Mouse (Mus musculus) thymus, adult 2 months (tissue): ENCODE measurements at regions not wholly inside any gene's neighbourhood (a gene's known extent, or its start where the extent isn't known, plus 50 kb on each side); places are given as distances from the start of the nearest gene placed in this dataset.

Experiments used
- DNase-seq: peaks from one replicate; pipeline ENCODE4 v3.0.0; 2021
- H3K27ac ChIP-seq: fragments of 200-500 bp; 2 replicates; pipeline ENCODE4 v1.5.1; 2012; ENCODE audit warnings: low read length, control low read depth; ENCODE audit not compliant: control insufficient read depth, insufficient read depth
- H3K27me3 ChIP-seq: fragments of 200-500 bp; 2 replicates; pipeline ENCODE4 v1.6.1; 2012; ENCODE audit warnings: mild to moderate bottlenecking, low read length, moderate library complexity, mixed read lengths; ENCODE audit not compliant: control insufficient read depth, insufficient read depth
- H3K36me3 ChIP-seq: fragments of 200-500 bp; 2 replicates; pipeline ENCODE4 v1.6.1; 2012; ENCODE audit warnings: mild to moderate bottlenecking, low read length, moderate library complexity; ENCODE audit not compliant: control insufficient read depth, insufficient read depth
- H3K4me1 ChIP-seq: fragments of 200-500 bp; replicated peaks from 2 replicates; pipeline ENCODE4 v1.6.1; 2012; ENCODE audit warnings: low read length; ENCODE audit not compliant: control insufficient read depth, insufficient read depth
- H3K4me3 ChIP-seq: fragments of 200-500 bp; 2 replicates; pipeline ENCODE4 v1.5.1; 2012; ENCODE audit warnings: mild to moderate bottlenecking, low read length, control low read depth, moderate library complexity; ENCODE audit not compliant: control insufficient read depth, insufficient read depth
- CTCF ChIP-seq: fragments of 200-500 bp; IDR thresholded peaks from 2 replicates; pipeline ENCODE4 v1.5.1; 2012; ENCODE audit warnings: mild to moderate bottlenecking, control low read depth, low read length, moderate library complexity, borderline replicate concordance; ENCODE audit not compliant: control insufficient read depth, poor library complexity, insufficient read depth; ENCODE audit errors: extremely low read depth
- POLR2A ChIP-seq: fragments of 200-500 bp; IDR thresholded peaks from 2 replicates; pipeline ENCODE4 v1.6.1; 2012; ENCODE audit warnings: mild to moderate bottlenecking, low read length, control low read depth, moderate library complexity; ENCODE audit not compliant: control insufficient read depth, poor library complexity, insufficient read depth; ENCODE audit errors: extremely low read depth
- WGBS: fragments of 180-500 bp; shearing (Covaris S2); methylation state at CpG from one replicate; pipeline ENCODE4 v1.1.7; 2018; 5-methylcytosine and 5-hydroxymethylcytosine counted together

DNA sequence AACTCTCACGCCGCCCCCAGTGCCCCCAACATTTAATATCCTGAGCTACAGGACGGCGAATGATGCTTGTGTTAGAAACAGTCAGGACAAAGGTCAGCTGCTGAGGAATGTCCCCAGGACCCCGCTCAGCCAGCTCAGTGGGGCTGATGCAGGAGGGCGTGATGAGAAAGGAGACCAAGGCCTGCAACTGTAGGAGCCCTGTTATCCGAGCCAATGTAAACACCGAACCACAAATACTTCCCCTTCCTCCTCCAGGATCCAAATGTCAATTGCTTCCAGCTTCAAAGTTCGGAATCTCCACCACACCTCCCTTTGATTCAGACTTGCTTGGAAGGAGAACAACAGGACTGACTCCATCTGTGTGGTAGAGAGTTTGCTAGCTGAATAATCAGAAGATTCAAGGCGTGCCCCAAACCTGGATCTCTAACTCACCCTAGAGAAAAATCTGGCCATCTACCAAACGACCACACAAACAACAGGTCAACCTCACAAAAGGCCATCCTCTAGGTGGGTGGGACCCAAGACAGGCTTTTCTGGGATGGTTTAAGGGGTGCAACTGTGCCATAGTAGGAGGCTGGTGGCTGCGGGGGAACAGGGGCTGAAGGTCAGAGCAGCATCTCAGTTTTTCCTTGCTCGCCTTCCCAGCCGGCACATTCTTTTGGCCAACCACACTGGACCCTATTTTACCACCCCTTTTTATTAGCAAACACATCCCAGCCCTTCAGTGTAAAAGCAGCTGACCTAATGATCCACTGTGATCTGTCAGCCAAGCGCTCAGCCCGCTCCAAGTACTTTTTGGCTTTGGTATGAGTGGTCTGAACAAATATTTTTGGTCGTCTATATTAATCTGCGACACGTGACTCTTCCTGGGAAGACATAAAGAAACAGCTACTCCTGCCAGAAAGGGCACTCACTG lies 1475.8 kb upstream of the Gulo start:
- H3K36me3 ChIP-seq, result no peaks in the 10 kb centered on the region
- no peak overlapping the region for H3K27ac ChIP-seq
- 71% methylated on average over 19 of the region's 19 CpGs for WGBS
- H3K27me3 ChIP-seq, result no peaks in the 10 kb centered on the region
- no peak for DNase-seq
- no peak overlapping the region for H3K4me3 ChIP-seq
- no peaks in the 10 kb centered on the region for H3K4me1 ChIP-seq
- TF ChIP-seq POLR2A, result no peak
- TF ChIP-seq CTCF, result no peak
